Mouse (Mus musculus) megakaryocyte, embryonic 14.5 days (primary cell): Measurements from ENCODE around the gene Setx.

Source experiments
- FLI1 ChIP-seq: IDR thresholded peaks from 2 replicates; pipeline ENCODE4 v1.6.1; 2012; ENCODE audit warnings: low read length, inconsistent platforms, mixed read lengths
- GATA1 ChIP-seq: IDR thresholded peaks from 3 replicates; pipeline ENCODE4 v1.6.1; 2012; ENCODE audit warnings: mixed read lengths, low read length, inconsistent platforms, borderline replicate concordance

- TF ChIP-seq GATA1 (no peak), FLI1 (no peak)
Observed at GRCm38 (mm10) chr2:29193819-29194546, 70.0 kb downstream of the Setx start.
